In the genomic region with DNA sequence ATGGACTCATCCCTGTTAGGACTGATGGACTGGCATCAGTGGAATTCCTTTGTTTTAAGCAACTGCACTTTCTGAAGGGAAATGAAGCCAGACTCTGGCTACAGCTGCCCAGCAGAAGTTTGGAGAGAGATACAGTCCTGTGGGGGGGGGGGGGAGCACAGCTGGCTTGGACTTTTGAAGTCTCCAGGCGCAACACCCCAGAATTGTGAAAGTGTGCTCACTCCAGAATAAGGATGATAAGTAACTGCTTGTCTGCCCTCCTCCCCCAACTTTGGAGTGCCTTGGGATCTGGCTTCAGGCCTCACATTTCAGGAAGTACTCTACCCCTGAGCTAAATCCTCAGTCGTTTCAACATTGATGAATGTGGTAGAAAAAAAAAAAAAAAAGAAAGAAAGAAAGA, we compare ENCODE assay signal across 21 mouse cellular contexts.
DNase-seq lines count a peak whose midpoint lies in the region; ATAC-seq lines count a peak whose summit lies in the region.
"Had no signal": no experiment of that assay in that cellular context is flagged by ENCODE, and none has a peak within 500 bp of the region (broad histone marks: within the 10 kb centered on the region; RNA-seq: fewer than 3 reads in every experiment).

No protein-coding gene starts in this region.

- intact Hi-C loops in heart, postnatal 10 days (cut with DNase I) = no loop called here

- no peak for ATAC-seq in limb, embryonic 11.5 days (ENCODE audit: insufficient number of reproducible peaks, low FRiP score, low TSS enrichment, low read depth)
- ATAC-seq in liver, embryonic 12.5 days = no peak
- ATAC-seq: forebrain, embryonic 14.5 days; midbrain, embryonic 13.5 days had no signal

- H3K4me3 ChIP-seq in heart, embryonic 10.5 days = no peak overlapping the region
- H3K4me3 ChIP-seq in embryonic facial prominence, embryonic 10.5 days = no peak overlapping the region
- no peak overlapping the region for H3K4me3 ChIP-seq in limb, embryonic 11.5 days (ENCODE audit: low read depth, low read length)
- no peak overlapping the region for H3K4me3 ChIP-seq in liver, embryonic 12.5 days
- H3K4me3 ChIP-seq: heart, adult 2 months; heart, embryonic 15.5 days; hindbrain, embryonic 10.5 days; limb, embryonic 13.5 days; midbrain, embryonic 13.5 days had no signal

- no peaks in the 10 kb centered on the region for H3K27me3 ChIP-seq in heart, embryonic 10.5 days (ENCODE audit: insufficient read depth, poor library complexity, severe bottlenecking)
- H3K27me3 ChIP-seq in embryonic facial prominence, embryonic 10.5 days (replicated peaks; ENCODE audit: low read depth, poor library complexity, severe bottlenecking) = no peaks in the 10 kb centered on the region
- H3K27me3 ChIP-seq in limb, embryonic 11.5 days (ENCODE audit: control insufficient read depth, insufficient read depth, low read length) = no peaks in the 10 kb centered on the region
- H3K27me3 ChIP-seq in liver, embryonic 12.5 days (replicated peaks) = no peaks in the 10 kb centered on the region
- H3K27me3 ChIP-seq: CH12.LX; heart, embryonic 15.5 days; limb, embryonic 13.5 days; midbrain, embryonic 13.5 days had no signal

- H3K27ac ChIP-seq in heart, embryonic 10.5 days = no peak overlapping the region
- peak overlapping the region; percentile 71; the same call in 1 of the 2 replicates for H3K27ac ChIP-seq in embryonic facial prominence, embryonic 10.5 days (replicated peaks)
- no peak overlapping the region for H3K27ac ChIP-seq in limb, embryonic 11.5 days (replicated peaks; ENCODE audit: low read depth, low read length)
- no peak overlapping the region for H3K27ac ChIP-seq in liver, embryonic 12.5 days
- H3K27ac ChIP-seq: heart, adult 2 months; heart, embryonic 15.5 days; hindbrain, embryonic 10.5 days; limb, embryonic 13.5 days; macrophage; midbrain, embryonic 13.5 days had no signal

- no peaks in the 10 kb centered on the region for H3K9me3 ChIP-seq in heart, embryonic 10.5 days
- no peaks in the 10 kb centered on the region for H3K9me3 ChIP-seq in embryonic facial prominence, embryonic 10.5 days
- no peaks in the 10 kb centered on the region for H3K9me3 ChIP-seq in limb, embryonic 11.5 days (ENCODE audit: control insufficient read depth, low read length)
- H3K9me3 ChIP-seq in liver, embryonic 12.5 days (replicated peaks) = no peaks in the 10 kb centered on the region
- H3K9me3 ChIP-seq: heart, embryonic 15.5 days; hindbrain, embryonic 10.5 days; limb, embryonic 13.5 days; midbrain, embryonic 13.5 days had no signal

- no peaks in the 10 kb centered on the region for H3K4me1 ChIP-seq in heart, embryonic 10.5 days
- peaks cover 10% of the 10 kb centered on the region for H3K4me1 ChIP-seq in embryonic facial prominence, embryonic 10.5 days
- peaks cover 2% of the 10 kb centered on the region; the same call in 1 of the 2 replicates for H3K4me1 ChIP-seq in limb, embryonic 11.5 days (ENCODE audit: control insufficient read depth, insufficient read depth, low read length)
- H3K4me1 ChIP-seq in liver, embryonic 12.5 days = no peaks in the 10 kb centered on the region
- H3K4me1 ChIP-seq: heart, embryonic 15.5 days; hindbrain, embryonic 10.5 days had no signal

- 31% methylated on average over 2 of the region's 2 CpGs for WGBS in heart, embryonic 10.5 days
- WGBS in embryonic facial prominence, embryonic 10.5 days = 28% methylated on average over 2 of the region's 2 CpGs
- 8% methylated on average over 2 of the region's 2 CpGs for WGBS in limb, embryonic 11.5 days
- WGBS in liver, embryonic 12.5 days (ENCODE audit: insufficient replicate concordance) = 38% methylated on average over 2 of the region's 2 CpGs

- H3K4me2 ChIP-seq in limb, embryonic 11.5 days (ENCODE audit: low read depth, severe bottlenecking) = no peak overlapping the region
- no peak overlapping the region for H3K4me2 ChIP-seq in liver, embryonic 12.5 days
- H3K4me2 ChIP-seq: heart, embryonic 15.5 days; limb, embryonic 13.5 days; midbrain, embryonic 13.5 days had no signal

- DNase-seq in heart, embryonic 10.5 days (ENCODE audit: low spot score) = peak; percentile 63
- DNase-seq in heart, postnatal 10 days = no peak
- DNase-seq in 3T3-L1 (ENCODE audit: low read depth, low spot score) = peak; percentile 20
- DNase-seq in embryonic facial prominence, embryonic 10.5 days (ENCODE audit: low spot score) = peak; percentile 18
- DNase-seq in limb, embryonic 11.5 days (ENCODE audit: low spot score) = peak; percentile 26
- no peak for DNase-seq in adrenal gland, postnatal 36 days
- DNase-seq: cerebellum, adult 8-10 months; gastrocnemius, postnatal 14 days; heart, adult 2 months; kidney, adult 2 months; kidney, postnatal 25 days; spleen, adult 18-20 months; thymus, postnatal 25 days had no signal

- no peaks in the 10 kb centered on the region for H3K36me3 ChIP-seq in heart, embryonic 10.5 days
- H3K36me3 ChIP-seq in embryonic facial prominence, embryonic 10.5 days (replicated peaks) = no peaks in the 10 kb centered on the region
- H3K36me3 ChIP-seq in limb, embryonic 11.5 days (ENCODE audit: control insufficient read depth, insufficient read depth, low read length) = no peaks in the 10 kb centered on the region
- H3K36me3 ChIP-seq in liver, embryonic 12.5 days = no peaks in the 10 kb centered on the region
- H3K36me3 ChIP-seq: heart, embryonic 15.5 days; hindbrain, embryonic 10.5 days; limb, embryonic 13.5 days; midbrain, embryonic 13.5 days had no signal

- no peak overlapping the region for H3K9ac ChIP-seq in limb, embryonic 11.5 days (ENCODE audit: low read length)
- H3K9ac ChIP-seq in liver, embryonic 12.5 days = no peak overlapping the region
- H3K9ac ChIP-seq: heart, embryonic 15.5 days; limb, embryonic 13.5 days; midbrain, embryonic 13.5 days had no signal

Comparison
In these comparisons a context has a peak if more than half of its experiments do, and no peak if none do; other contexts are left out.
1. DNase-seq: peak in heart, embryonic 10.5 days (single experiment), 3T3-L1 (single experiment), embryonic facial prominence, embryonic 10.5 days (single experiment) and limb, embryonic 11.5 days (single experiment); none in heart, postnatal 10 days (0 of 2) and adrenal gland, postnatal 36 days (0 of 2).